ENCODE assay signal across 16 mouse cellular contexts in genomic region chr4:153058152-153058551, GRCm38 (mm10).
"Had no signal": no experiment of that assay in that cellular context is flagged by ENCODE, and none has a peak within 500 bp of the region (broad histone marks: within the 10 kb centered on the region; RNA-seq: fewer than 3 reads in every experiment).

No protein-coding gene starts in this region.

- ATAC-seq: liver, postnatal 0 days; midbrain, embryonic 13.5 days had no signal

- H3K27ac ChIP-seq: limb, embryonic 15.5 days; liver, embryonic 13.5 days; lung, embryonic 15.5 days; macrophage; midbrain, embryonic 13.5 days; neural tube, embryonic 12.5 days; stomach, embryonic 15.5 days had no signal

- DNase-seq: kidney, adult 9 months; kidney, postnatal 14 days; layer of hippocampus, adult 9-11 months; layer of hippocampus, postnatal 36 days; liver, embryonic 13.5 days; liver, postnatal 0 days; lung, postnatal 14 days; right cerebral cortex, postnatal 14 days; thymus, postnatal 36 days had no signal

- H3K27me3 ChIP-seq: limb, embryonic 15.5 days; liver, embryonic 13.5 days; lung, embryonic 15.5 days; megakaryocyte, embryonic 14.5 days; midbrain, embryonic 13.5 days; neural tube, embryonic 12.5 days; stomach, embryonic 15.5 days had no signal

- H3K9me3 ChIP-seq: limb, embryonic 15.5 days; lung, embryonic 15.5 days; midbrain, embryonic 13.5 days; stomach, embryonic 15.5 days had no signal

- H3K4me1 ChIP-seq: limb, embryonic 15.5 days; liver, embryonic 13.5 days; lung, embryonic 15.5 days; megakaryocyte, embryonic 14.5 days; neural tube, embryonic 12.5 days; stomach, embryonic 15.5 days had no signal

- H3K4me2 ChIP-seq: limb, embryonic 15.5 days; liver, embryonic 13.5 days; lung, embryonic 15.5 days; midbrain, embryonic 13.5 days; neural tube, embryonic 12.5 days; stomach, embryonic 15.5 days had no signal

- H3K4me3 ChIP-seq: limb, embryonic 15.5 days; liver, embryonic 13.5 days; lung, embryonic 15.5 days; midbrain, embryonic 13.5 days; neural tube, embryonic 12.5 days; stomach, embryonic 15.5 days had no signal

- H3K36me3 ChIP-seq: limb, embryonic 15.5 days; liver, embryonic 13.5 days; lung, embryonic 15.5 days; midbrain, embryonic 13.5 days; neural tube, embryonic 12.5 days; stomach, embryonic 15.5 days had no signal

- H3K9ac ChIP-seq: limb, embryonic 15.5 days; liver, embryonic 13.5 days; liver, postnatal 0 days; lung, embryonic 15.5 days; midbrain, embryonic 13.5 days; neural tube, embryonic 12.5 days; stomach, embryonic 15.5 days had no signal
